Mouse (Mus musculus) common myeloid progenitor, adult 5-6 weeks (primary cell): ENCODE measurements around the gene Adamts16. TPM values are rescaled to one million over a fixed set of nuclear protein-coding genes. Genes with fewer than 3 reads are reported as not detected.

Source experiments
- ATAC-seq: replicated peaks from 2 replicates; pipeline ENCODE4 v1.8.0; 2016; ENCODE audit warnings: low read depth, mild to moderate bottlenecking, moderate TSS enrichment, inconsistent platforms; ENCODE audit not compliant: poor library complexity, severe bottlenecking
- total RNA-seq: library from RNA; stranded (forward); fragments of 200-1000, 187-1606 nt; gene quantifications from 2 replicates; pipeline ENCODE4 v1.2.3, GENCODE M21; 2017

The Adamts16 gene
- total RNA-seq, 1 experiment from 2014 or later: not detected

GRCm38 (mm10) chr13:70837571-70837970 is 4.0 kb downstream of the Adamts16 start:
- ATAC-seq: no peak

- ATAC-seq: no peak
Measured at GRCm38 (mm10) chr13:70836246-70836645, 5.4 kb downstream of the Adamts16 start.

DNA sequence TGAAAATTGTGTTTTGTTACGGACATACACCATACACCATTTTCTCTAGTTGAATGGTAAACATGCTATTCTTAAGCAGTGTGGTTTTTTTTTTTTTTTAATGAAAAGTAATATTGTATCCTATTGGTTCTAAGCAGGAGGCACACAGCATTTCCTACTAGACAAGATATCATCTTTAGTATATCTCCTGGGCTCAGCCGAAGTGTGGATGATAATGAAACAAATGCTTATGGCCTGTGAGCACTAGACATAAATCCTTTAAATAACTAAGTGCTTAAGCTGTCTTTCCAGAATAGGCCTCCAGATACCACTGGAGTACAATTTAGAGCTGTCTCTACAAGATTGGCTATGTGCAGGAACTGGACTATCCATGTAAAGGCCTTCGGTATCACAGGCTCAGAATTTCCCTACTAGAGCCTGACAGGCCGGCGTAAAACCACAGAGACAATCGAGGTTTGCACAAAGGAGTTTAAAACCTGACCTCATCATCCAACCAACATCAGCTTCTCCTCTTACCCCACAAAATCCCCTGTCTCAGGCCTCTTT is 8.9 kb downstream of the Adamts16 start:
- no peak for ATAC-seq

GRCm38 (mm10) chr13:70831041-70831440 is 10.6 kb downstream of the Adamts16 start:
- no peak for ATAC-seq

- ATAC-seq: no peak
Measured at GRCm38 (mm10) chr13:70827507-70827906, 14.1 kb downstream of the Adamts16 start.

- ATAC-seq: no peak
Measured at GRCm38 (mm10) chr13:70825265-70825664, 16.3 kb downstream of the Adamts16 start.

- ATAC-seq: peak; percentile 60
Measured at GRCm38 (mm10) chr13:70823757-70824156, 17.9 kb downstream of the Adamts16 start.

- ATAC-seq: no peak
Measured at GRCm38 (mm10) chr13:70818982-70819381, 22.6 kb downstream of the Adamts16 start.

DNA sequence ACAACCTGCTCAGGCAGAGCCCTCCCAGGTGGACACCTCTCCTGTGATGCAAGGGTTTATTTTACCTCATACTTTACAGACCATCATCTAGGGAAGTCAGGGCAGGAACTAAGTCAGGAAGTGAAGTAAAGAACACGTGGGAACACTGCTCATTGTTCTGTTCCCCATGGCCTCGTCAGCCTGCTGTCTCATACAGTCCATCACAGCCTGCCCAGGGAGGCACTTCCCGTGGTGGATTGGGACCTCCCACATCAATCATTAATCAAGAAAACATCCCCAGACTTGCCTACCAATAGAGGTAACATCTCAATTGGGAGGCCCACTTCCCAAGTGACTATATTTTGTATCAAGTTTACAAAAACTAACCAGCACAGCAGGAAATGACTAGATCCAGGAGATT is 27.2 kb downstream of the Adamts16 start:
- no peak for ATAC-seq

DNA sequence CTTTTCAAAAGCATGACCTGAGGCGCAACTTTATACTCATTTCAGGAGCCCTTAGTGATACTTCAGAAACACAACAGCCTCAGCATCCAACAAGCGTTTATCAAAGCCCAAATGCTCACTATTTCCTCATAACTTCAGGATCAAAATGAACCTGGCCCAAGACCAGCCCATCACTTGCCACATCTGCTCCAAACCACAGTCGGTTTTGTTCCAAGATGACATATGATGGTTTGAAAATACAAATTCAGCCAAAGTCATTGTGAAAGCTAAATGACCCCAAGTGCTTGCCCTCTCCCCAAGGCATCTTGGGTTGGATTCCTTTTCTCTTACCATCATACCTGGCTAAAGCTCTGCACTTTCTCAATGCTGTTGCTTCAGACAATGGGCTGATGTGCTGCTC is 36.1 kb downstream of the Adamts16 start:
- no peak for ATAC-seq

- no peak for ATAC-seq
Measured at GRCm38 (mm10) chr13:70802849-70803248, 38.8 kb downstream of the Adamts16 start.

- ATAC-seq: no peak
Measured at GRCm38 (mm10) chr13:70799322-70799721, 42.3 kb downstream of the Adamts16 start.

- no peak for ATAC-seq
Measured at GRCm38 (mm10) chr13:70798396-70798795, 43.2 kb downstream of the Adamts16 start.

DNA sequence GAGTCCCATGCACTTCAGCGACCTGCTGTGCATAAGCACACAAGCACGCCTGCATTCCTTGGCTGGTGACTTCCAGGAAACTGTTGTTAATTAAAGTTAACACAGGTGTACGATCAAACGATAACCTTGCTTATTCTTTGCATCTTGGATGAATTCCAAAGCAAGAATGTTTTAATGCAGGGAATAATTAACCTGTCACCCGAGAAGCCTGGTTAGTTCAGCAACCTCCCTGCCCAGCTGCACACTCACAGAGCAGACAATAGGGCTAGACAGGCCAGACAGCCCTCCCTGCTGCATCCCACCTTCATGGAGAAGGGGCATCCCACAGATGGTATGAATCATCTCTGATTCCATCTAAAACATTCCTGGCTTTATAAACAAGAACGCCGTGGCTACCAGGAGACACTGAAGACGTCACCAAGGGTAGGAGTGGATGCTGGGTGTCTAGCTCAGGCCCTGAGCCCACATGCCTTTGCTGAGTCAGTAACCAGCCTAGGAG is 47.5 kb downstream of the Adamts16 start:
- no peak for ATAC-seq

DNA sequence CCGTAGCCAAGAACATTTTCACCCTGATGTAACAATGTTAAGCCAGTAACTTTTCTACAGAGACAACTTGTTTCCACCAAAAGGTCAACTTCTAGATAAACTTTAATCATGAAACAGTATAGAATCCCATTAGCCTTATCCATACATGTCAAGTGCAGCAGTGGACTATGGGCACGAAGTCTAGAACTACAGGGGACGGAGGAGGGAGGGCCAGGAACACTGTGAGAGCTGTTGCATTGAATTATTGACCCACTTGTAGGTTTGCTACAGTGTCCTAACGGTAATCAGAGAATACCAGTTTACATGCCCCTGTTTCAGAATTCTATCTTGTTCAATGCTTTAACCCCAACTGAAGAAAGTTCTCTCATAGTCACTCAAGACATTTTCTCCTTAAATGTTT is 48.0 kb downstream of the Adamts16 start:
- no peak for ATAC-seq

- no peak for ATAC-seq
Measured at GRCm38 (mm10) chr13:70792950-70793349, 48.7 kb downstream of the Adamts16 start.

- ATAC-seq: no peak
Measured at GRCm38 (mm10) chr13:70789806-70790205, 51.8 kb downstream of the Adamts16 start.

GRCm38 (mm10) chr13:70789022-70789421 is 52.6 kb downstream of the Adamts16 start:
- ATAC-seq: no peak

DNA sequence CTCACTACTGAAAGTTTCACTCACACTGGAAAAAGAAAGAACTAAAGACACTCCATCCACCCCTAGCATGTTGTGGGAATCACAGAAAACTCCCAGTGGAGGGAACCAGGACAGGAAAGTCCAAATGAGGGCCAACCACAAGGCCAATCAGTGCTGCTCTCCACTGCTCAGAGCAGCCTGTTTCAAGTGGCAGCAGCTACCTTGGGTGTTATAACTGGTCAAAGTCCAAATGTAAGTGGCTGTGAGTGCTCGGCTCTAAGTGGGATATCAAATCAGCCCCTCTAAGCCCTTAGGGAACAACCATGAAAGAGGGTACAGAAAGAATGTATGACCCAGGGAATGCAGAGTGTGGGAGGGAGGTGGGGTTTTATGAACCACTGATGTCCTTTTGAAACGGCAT is 56.5 kb downstream of the Adamts16 start:
- ATAC-seq: no peak

- no peak for ATAC-seq
Measured at GRCm38 (mm10) chr13:70784126-70784525, 57.5 kb downstream of the Adamts16 start.

GRCm38 (mm10) chr13:70779781-70780180 is 61.8 kb downstream of the Adamts16 start:
- no peak for ATAC-seq

- ATAC-seq: no peak
Measured at GRCm38 (mm10) chr13:70778872-70779554, 62.6 kb downstream of the Adamts16 start.
